Mouse (Mus musculus) layer of hippocampus, adult 8-10 months (tissue): Measurements from ENCODE around the gene Tas2r109. TPM values are rescaled to one million over a fixed set of nuclear protein-coding genes. Genes with fewer than 3 reads are reported as not detected.
"Not testable (repeated sequence)": the region's sequence is repeated elsewhere in the genome, so short reads cannot be mapped to it uniquely, and the experiment has no call there.

Experiments used
- DNase-seq, 2 experiments: peaks; one replicate each; pipeline ENCODE4 v3.0.0; 2022; ENCODE audit warnings: low spot score in 2 of 2
- total RNA-seq, 4 experiments: library from RNA; stranded (reverse); gene quantifications; 2 replicates each; pipeline ENCODE4 v1.2.4; 2022

Gene Tas2r109
- not detected for total RNA-seq

GRCm38 (mm10) chr6:132980865-132981264, at the start of gene Tas2r109:
TSS of gene Tas2r109 (minus strand) at chr6:132980965.
- no peak for DNase-seq

GRCm38 (mm10) chr6:132957819-132958218, 22.9 kb downstream of the Tas2r109 start, which contains the start of gene Tas2r131:
TSS of gene Tas2r131 (minus strand) at chr6:132957919.
- no peak for DNase-seq

- no peak for DNase-seq
Measured at GRCm38 (mm10) chr6:132950802-132951201, 30.0 kb downstream of the Tas2r109 start, which contains the start of gene Tas2r129. TSS of gene Tas2r129 (plus strand) at chr6:132951102.

GRCm38 (mm10) chr6:132941376-132941775, 39.4 kb downstream of the Tas2r109 start:
- DNase-seq = not testable (repeated sequence)

Other genes with a start within 250 kb of the Tas2r109 start
- gene Tas2r115, start 242.9 kb downstream of the Tas2r109 start, total RNA-seq = not detected
- not detected for gene Tas2r124, start 226.2 kb downstream of the Tas2r109 start, total RNA-seq
- gene Tas2r102, start 218.8 kb downstream of the Tas2r109 start, total RNA-seq = not detected
- gene Tas2r136, start 202.8 kb downstream of the Tas2r109 start, total RNA-seq = not detected
- not detected for gene Tas2r117, start 178.1 kb downstream of the Tas2r109 start, total RNA-seq
- gene Tas2r123, start 133.8 kb downstream of the Tas2r109 start, total RNA-seq = not detected
- gene Tas2r116, start 125.5 kb downstream of the Tas2r109 start, total RNA-seq = not detected
- not detected for gene Tas2r110, start 113.0 kb downstream of the Tas2r109 start, total RNA-seq
- not detected for gene Tas2r113, start 88.0 kb downstream of the Tas2r109 start, total RNA-seq
- not detected for gene Tas2r125, start 71.3 kb downstream of the Tas2r109 start, total RNA-seq
- gene Tas2r129, start 29.9 kb downstream of the Tas2r109 start, total RNA-seq = not detected
- not detected for gene Tas2r131, start 23.0 kb downstream of the Tas2r109 start, total RNA-seq
- gene Tas2r103, start 56.1 kb upstream of the Tas2r109 start, total RNA-seq = not detected
- not detected for gene Tas2r140, start 74.9 kb upstream of the Tas2r109 start, total RNA-seq
- gene Smim10l1, start 123.9 kb upstream of the Tas2r109 start, total RNA-seq = 10 to 100 TPM; 83.5 to 95.3 (median 94.0) TPM